Mouse (Mus musculus) brain, adult 2 months (tissue): Measurements from ENCODE around the gene Cyp2c68.
"Not testable (repeated sequence)": the region's sequence is repeated elsewhere in the genome, so short reads cannot be mapped to it uniquely, and the experiment has no call there.

ENCODE experiments used
- DNase-seq: peaks from one replicate; pipeline ENCODE4 v3.0.0; 2011; ENCODE audit warnings: low read depth, low spot score

Cyp2c68 gene

GRCm38 (mm10) chr19:39740920-39741319 is at the start of gene Cyp2c68:
Cyp2c68 (minus strand) TSS chr19:39741054.
- no peak for DNase-seq

- DNase-seq: not testable (repeated sequence)
Measured at GRCm38 (mm10) chr19:39785458-39785857, 44.6 kb upstream of the Cyp2c68 start.

GRCm38 (mm10) chr19:39745357-39745756 is 4.5 kb upstream of the Cyp2c68 start:
- no peak for DNase-seq

- DNase-seq: not testable (repeated sequence)
Measured at GRCm38 (mm10) chr19:39744361-39744760, 3.5 kb upstream of the Cyp2c68 start.

GRCm38 (mm10) chr19:39711116-39711515 is 29.7 kb downstream of the Cyp2c68 start:
- DNase-seq: not testable (repeated sequence)

- DNase-seq: not testable (repeated sequence)
Measured at GRCm38 (mm10) chr19:39665650-39666049, 75.2 kb downstream of the Cyp2c68 start.

GRCm38 (mm10) chr19:39652381-39652780 is 88.5 kb downstream of the Cyp2c68 start:
- no peak for DNase-seq

- DNase-seq: no peak
Measured at GRCm38 (mm10) chr19:39648938-39649337, 91.9 kb downstream of the Cyp2c68 start, which contains the start of gene Cyp2c67. Cyp2c67 (minus strand) TSS chr19:39649051.

GRCm38 (mm10) chr19:39647519-39647918 is 93.3 kb downstream of the Cyp2c68 start:
- DNase-seq: no peak

GRCm38 (mm10) chr19:39644551-39644950 is 96.3 kb downstream of the Cyp2c68 start:
- DNase-seq: not testable (repeated sequence)
